Mouse (Mus musculus): ENCODE data around the gene Mlx. TPM values are rescaled to one million over a fixed set of nuclear protein-coding genes. Genes with fewer than 3 reads are reported as not detected.

The Mlx gene
- total RNA-seq, 2 experiments from 2014 or later: 17.4 to 17.6 TPM

GRCm38 (mm10) chr11:101127075-101127474, 40.0 kb downstream of the Mlx start:
- intact Hi-C loops (cut with DNase I): no loop called here

DNA sequence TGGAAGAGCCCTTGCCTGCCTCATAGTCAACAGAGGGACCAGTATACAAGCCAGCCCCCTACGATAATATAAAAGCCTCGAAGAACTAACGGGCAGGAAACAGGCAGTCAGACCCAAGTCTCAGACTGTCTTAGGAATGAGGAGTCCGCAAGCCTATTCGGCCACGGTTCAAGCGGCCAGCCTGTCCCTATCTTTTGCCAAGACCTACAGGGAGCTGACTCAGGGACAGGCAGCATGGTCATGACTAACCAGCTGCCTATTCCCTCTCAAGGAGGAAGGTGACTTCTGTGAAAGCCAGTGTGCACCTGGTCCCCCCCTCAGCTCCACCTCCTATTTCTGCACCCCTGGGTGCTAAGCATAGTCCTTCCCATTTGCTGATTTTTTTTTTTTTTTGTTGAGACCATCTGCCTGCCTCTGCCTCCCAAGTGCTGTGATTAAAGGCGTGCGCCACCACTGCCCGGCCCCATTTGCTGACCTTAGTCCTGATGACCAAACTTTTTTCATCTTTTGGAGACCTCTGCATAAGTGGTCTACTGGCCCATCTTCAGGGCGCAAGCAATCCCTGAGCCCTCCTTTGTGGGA, 42.0 kb downstream of the Mlx start:
- intact Hi-C loops (cut with DNase I): no loop called here
- peak in 1 of 2 experiments; percentile 9 for DNase-seq

More at GRCm38 (mm10) chr11:101127075-101127474, 40.0 kb downstream of the Mlx start:
- peak in 1 of 2 experiments; percentile 33 for DNase-seq

GRCm38 (mm10) chr11:101130056-101130756, 43.1 kb downstream of the Mlx start:
- DNase-seq: peak; percentile 65 to 73
- intact Hi-C loops (cut with DNase I): no loop called here

DNA sequence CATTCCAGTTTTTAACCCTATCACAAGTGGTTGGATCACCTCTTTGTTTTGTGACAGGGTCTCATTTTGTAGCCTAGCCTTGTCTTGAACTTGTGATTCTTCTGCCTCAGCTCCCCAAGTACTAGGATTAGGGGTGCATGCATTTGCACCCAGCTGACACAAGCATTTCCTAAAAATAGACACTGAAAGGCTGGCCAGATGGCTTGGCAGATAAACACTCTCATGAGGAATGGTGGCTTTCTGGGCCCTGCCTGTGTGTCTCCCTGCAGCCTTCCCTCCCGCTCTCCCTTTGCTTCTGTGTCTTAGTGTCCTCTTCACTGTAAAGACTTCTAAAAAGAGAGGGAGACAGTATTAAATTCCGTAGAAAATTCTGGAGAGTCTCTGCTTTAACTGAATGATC, 44.1 kb downstream of the Mlx start:
- intact Hi-C loops (cut with DNase I): no loop called here
- DNase-seq: no peak

DNA sequence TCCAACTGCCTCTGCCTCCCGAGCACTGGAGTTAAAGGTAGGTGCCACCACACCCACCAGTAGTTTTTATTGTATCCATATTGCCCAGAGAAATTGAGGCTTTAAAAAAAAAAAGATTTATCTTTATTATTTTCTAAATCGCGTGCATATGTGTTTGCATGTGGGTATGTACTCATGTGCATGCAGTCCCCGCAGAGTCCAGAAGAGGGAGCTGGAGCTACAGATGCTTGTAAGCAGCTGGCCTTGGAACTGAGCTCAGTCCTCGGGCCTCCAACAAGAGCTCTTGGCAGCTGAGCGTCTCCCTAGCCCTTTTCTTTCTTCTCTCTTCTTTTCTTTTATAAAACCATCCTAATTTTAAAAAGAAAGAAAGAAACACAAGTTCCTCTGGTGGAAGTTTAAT, 44.6 kb downstream of the Mlx start:
- peak in 1 of 2 experiments; percentile 49 for DNase-seq
- intact Hi-C loops (cut with DNase I): no loop called here

DNA sequence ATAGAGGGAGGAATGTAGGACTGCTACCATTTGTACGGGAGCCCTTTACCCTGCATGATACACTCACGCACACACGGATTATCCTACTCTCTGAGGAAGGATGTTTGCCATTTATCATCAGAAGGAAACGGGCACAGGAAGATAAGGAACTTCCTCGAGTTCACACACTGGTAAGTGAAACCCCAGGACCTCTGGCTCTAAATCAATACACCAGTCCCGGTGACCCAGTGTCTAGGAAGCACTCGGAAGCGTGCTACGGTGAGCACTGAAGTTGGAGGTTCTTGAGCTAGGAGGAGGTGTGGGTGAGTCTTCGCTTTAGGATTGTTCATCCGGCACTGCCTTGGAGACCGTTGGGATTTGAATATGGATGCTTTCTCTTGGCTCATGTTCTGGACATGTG, 46.0 kb downstream of the Mlx start:
- no peak for DNase-seq
- intact Hi-C loops (cut with DNase I): no loop called here

DNA sequence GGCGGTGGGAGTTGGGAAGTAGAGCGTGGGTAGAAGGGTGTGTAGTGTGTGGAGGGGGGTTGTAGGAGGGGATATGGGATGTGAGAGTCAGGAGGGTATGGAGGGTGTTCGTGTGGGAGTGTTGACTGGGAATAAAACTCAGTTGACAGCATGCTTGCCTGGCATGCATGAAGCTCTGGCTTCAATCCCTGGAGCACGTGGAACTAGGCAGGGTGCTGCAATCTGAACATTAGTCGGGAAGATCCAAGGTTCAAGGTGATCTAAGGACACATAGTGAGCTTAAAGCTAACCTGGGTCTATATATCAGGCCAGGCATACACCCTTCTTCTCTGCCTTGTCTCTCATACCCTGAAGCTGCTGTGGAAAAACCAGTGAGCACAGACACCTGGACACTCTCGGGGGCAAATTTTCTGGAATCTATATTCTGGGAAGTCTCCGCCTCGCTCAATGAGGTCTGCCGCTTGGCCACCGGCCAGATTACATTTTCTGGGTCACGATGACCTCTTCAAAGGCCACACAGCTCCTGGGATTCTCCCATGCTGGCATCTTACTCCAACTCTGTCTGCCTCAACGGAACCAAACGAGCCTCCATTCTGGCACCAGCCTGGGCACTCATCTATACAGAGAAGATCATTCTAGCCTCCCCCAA, 47.3 kb downstream of the Mlx start:
- DNase-seq: peak in 1 of 2 experiments; percentile 32
- intact Hi-C loops (cut with DNase I): no loop called here

DNA sequence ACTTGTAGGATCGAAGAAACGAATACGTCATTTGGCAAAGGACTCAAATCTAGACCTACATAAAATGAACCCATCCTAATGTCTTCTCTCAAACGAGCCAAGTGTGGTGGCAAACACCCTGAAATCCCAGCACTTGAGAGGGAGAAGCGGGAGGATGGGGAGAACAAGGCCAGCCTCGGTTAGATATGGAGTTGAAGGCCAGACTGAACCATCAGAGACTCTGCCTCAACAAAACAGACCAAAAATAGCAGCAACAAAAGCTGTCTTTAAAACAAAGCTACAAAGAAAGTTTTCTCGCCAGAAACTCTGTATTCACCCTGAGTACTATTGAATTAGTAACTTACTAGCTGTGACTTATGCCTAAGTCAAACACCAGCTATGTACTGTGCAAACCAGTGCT, 49.9 kb downstream of the Mlx start:
- intact Hi-C loops (cut with DNase I): no loop called here

GRCm38 (mm10) chr11:101138536-101139181, 51.6 kb downstream of the Mlx start:
- DNase-seq: peak in 1 of 2 experiments; percentile 25
- intact Hi-C loops (cut with DNase I): no loop called here

More for the DNA sequence above, 49.9 kb downstream of the Mlx start:
- no peak for DNase-seq

DNA sequence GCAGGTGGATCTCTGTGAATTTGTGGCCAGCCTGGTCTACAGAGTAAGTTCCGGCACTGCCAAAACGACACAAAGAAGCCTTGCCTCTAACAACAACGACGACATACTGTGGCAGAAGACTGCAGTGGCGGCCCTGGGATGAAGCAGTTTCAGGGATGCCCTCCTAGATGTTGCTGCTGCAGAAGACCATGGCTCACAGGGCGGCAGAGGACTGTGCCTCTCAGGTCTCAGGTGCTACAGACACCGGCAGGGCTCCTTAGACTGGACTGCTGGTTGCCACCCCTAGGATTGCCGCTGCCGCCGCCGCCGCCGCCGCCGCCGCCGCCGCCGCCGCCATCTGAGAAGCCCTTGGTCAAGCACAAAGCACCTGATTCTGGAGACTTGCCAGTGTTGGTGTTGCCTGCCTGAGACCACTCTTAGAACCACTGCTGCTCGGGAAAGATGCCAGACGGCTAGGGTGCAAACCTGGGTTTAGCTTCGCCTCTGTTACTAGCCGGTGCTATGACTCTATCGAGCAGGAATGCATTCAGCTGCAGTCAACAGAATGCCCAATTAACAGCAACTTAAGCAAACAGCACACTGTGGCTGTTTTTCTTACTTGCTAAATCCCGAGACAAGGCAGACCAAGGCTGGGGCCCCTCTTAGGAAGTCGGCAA, 53.2 kb downstream of the Mlx start:
- peak in 1 of 2 experiments; percentile 30 for DNase-seq

DNA sequence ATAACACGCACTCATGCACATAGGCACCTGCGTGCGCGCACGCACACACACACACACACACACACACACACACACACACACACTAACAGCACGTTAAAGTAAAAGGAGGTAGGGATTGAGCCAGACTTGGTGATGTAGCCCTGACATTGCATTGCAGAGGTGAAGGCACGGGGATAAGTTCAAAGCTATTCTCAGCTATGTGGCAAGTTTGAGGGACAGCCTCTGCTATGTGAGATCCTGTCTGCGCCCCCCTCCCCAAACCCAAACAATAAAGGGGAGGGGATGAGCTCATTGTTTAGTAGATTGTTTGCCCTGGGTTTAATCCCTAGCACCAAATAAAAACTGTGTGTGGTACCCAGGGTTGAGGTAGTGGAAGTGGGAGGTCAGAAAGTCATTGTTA, 54.0 kb downstream of the Mlx start:
- intact Hi-C loops (cut with DNase I): no loop called here
- no peak for DNase-seq

More for the DNA sequence above, 53.2 kb downstream of the Mlx start:
- intact Hi-C loops (cut with DNase I): no loop called here

Small RNA genes lying within 50 kb of the gene (microRNA-seq; reads per million reads assigned to microRNA genes)
- 0 reads per million in 2 experiments for gene Gm27626

Other genes with a start within 250 kb of the Mlx start
- gene Stat5b, start 236.6 kb upstream of the Mlx start, total RNA-seq (2021): 10 to 100 TPM; 62.4 to 66.5 TPM
- gene Stat5a, start 227.9 kb upstream of the Mlx start, total RNA-seq (2021): 10 to 100 TPM; 28.1 to 28.7 TPM
- gene Stat3, start 147.7 kb upstream of the Mlx start, total RNA-seq (2021): 100 to 1,000 TPM; 103 to 107 TPM
- gene Cavin1, start 116.4 kb upstream of the Mlx start, total RNA-seq (2021): 100 to 1,000 TPM; 336 to 338 TPM
- gene Atp6v0a1, start 77.8 kb upstream of the Mlx start, total RNA-seq (2021): 10 to 100 TPM; 89.3 to 90.2 TPM
- gene Naglu, start 17.3 kb upstream of the Mlx start, total RNA-seq (2021): 10 to 100 TPM in 1 of 2 experiments, 1 to 10 TPM in 1; 7.2 to 10.1 TPM
- gene Hsd17b1, start 8.9 kb upstream of the Mlx start, total RNA-seq (2021): under 1 TPM; 0.32 to 0.41 TPM
- gene Coasy, start 4.7 kb upstream of the Mlx start, total RNA-seq (2021): 10 to 100 TPM; 16.8 to 21.4 TPM
- 1 to 10 TPM; 2.0 to 2.2 TPM for gene Psmc3ip, start 8.2 kb downstream of the Mlx start, total RNA-seq (2021)
- gene Retreg3, start 32.6 kb downstream of the Mlx start, total RNA-seq (2021): 10 to 100 TPM; 37.7 to 40.0 TPM
- gene Tubg1, start 32.7 kb downstream of the Mlx start, total RNA-seq (2021): 10 to 100 TPM; 20.9 to 25.8 TPM
- gene Tubg2, start 68.6 kb downstream of the Mlx start, total RNA-seq (2021): 1 to 10 TPM; 2.2 to 2.9 TPM
- gene Cntnap1, start 83.2 kb downstream of the Mlx start, total RNA-seq (2021): 1 to 10 TPM; 1.4 to 2.1 TPM
- gene Plekhh3, start 84.1 kb downstream of the Mlx start, total RNA-seq (2021): 10 to 100 TPM; 26.6 to 26.9 TPM
- not detected for gene Ccr10, start 88.2 kb downstream of the Mlx start, total RNA-seq (2021)
- gene Ezh1, start 139.2 kb downstream of the Mlx start, total RNA-seq (2021): 10 to 100 TPM; 24.0 to 27.5 TPM
- gene Ramp2, start 158.8 kb downstream of the Mlx start, total RNA-seq (2021): 100 to 1,000 TPM; 149 to 167 TPM
- gene Vps25, start 166.4 kb downstream of the Mlx start, total RNA-seq (2021): 10 to 100 TPM; 76.4 to 81.0 TPM
- gene Wnk4, start 173.3 kb downstream of the Mlx start, total RNA-seq (2021): 10 to 100 TPM in 1 of 2 experiments, 1 to 10 TPM in 1; 7.0 to 11.7 TPM
- gene Cntd1, start 191.7 kb downstream of the Mlx start, total RNA-seq (2021): under 1 TPM; 0.24 to 0.39 TPM
- gene Coa3, start 191.8 kb downstream of the Mlx start, total RNA-seq (2021): 10 to 100 TPM; 84.0 to 89.7 TPM
- 10 to 100 TPM; 90.0 to 96.3 TPM for gene Becn1, start 215.0 kb downstream of the Mlx start, total RNA-seq (2021)
- 10 to 100 TPM; 80.9 to 96.0 TPM for gene Psme3, start 228.9 kb downstream of the Mlx start, total RNA-seq (2021)
- 1 to 10 TPM; 3.1 to 3.2 TPM for gene Aoc2, start 237.8 kb downstream of the Mlx start, total RNA-seq (2021)
- 10 to 100 TPM; 36.9 to 42.0 TPM for gene Aoc3, start 243.3 kb downstream of the Mlx start, total RNA-seq (2021)